Mouse (Mus musculus): ENCODE results near the gene Taf5l.
"Not testable (repeated sequence)": the region's sequence is repeated elsewhere in the genome, so short reads cannot be mapped to it uniquely, and the experiment has no call there.

The Taf5l gene

GRCm38 (mm10) chr8:124011989-124012586 lies 9.1 kb downstream of the Taf5l start:
- DNase-seq, result no peak

GRCm38 (mm10) chr8:124011580-124011979 lies 9.6 kb downstream of the Taf5l start:
- DNase-seq, result no peak

- no peak for DNase-seq
Measured at GRCm38 (mm10) chr8:124007829-124008228, 13.4 kb downstream of the Taf5l start.

GRCm38 (mm10) chr8:124002546-124003108 lies 18.6 kb downstream of the Taf5l start:
- DNase-seq, result no peak

GRCm38 (mm10) chr8:123999568-123999967 lies 21.6 kb downstream of the Taf5l start:
- DNase-seq, result no peak

- no peak for DNase-seq
Measured at GRCm38 (mm10) chr8:123993997-123994396, 27.2 kb downstream of the Taf5l start.

GRCm38 (mm10) chr8:123993597-123993996 lies 27.6 kb downstream of the Taf5l start:
- no peak for DNase-seq

GRCm38 (mm10) chr8:123992587-123992986 lies 28.6 kb downstream of the Taf5l start:
- DNase-seq, result no peak

- no peak for DNase-seq
Measured at GRCm38 (mm10) chr8:123990277-123991049, 30.7 kb downstream of the Taf5l start.

- no peak for DNase-seq
Measured at GRCm38 (mm10) chr8:123989128-123989527, 32.1 kb downstream of the Taf5l start.

GRCm38 (mm10) chr8:123988605-123989038 lies 32.6 kb downstream of the Taf5l start:
- no peak for DNase-seq

GRCm38 (mm10) chr8:123982826-123983400 lies 38.3 kb downstream of the Taf5l start, which contains the start of gene Abcb10:
Gene Abcb10, minus strand, starts transcription at chr8:123983122.
- DNase-seq, result peak; percentile 84 to 89

GRCm38 (mm10) chr8:123982291-123982793 lies 38.9 kb downstream of the Taf5l start:
- no peak for DNase-seq

- DNase-seq, result peak; percentile 35 to 37
Measured at GRCm38 (mm10) chr8:123981674-123982073, 39.5 kb downstream of the Taf5l start.

- DNase-seq, result no peak
Measured at GRCm38 (mm10) chr8:123980239-123980638, 41.0 kb downstream of the Taf5l start.

GRCm38 (mm10) chr8:123978926-123979325 lies 42.3 kb downstream of the Taf5l start:
- DNase-seq, result no peak

- DNase-seq, result peak; percentile 34 to 36
Measured at GRCm38 (mm10) chr8:123978166-123978838, 42.9 kb downstream of the Taf5l start.

- DNase-seq, result peak in 1 of 2 experiments; percentile 23
Measured at GRCm38 (mm10) chr8:123977499-123977898, 43.7 kb downstream of the Taf5l start.

GRCm38 (mm10) chr8:123973495-123973894 lies 47.7 kb downstream of the Taf5l start:
- DNase-seq, result no peak

GRCm38 (mm10) chr8:123966896-123967295 lies 54.3 kb downstream of the Taf5l start:
- no peak for DNase-seq

GRCm38 (mm10) chr8:123961371-123961770 lies 59.8 kb downstream of the Taf5l start:
- no peak for DNase-seq

GRCm38 (mm10) chr8:123960556-123960955 lies 60.6 kb downstream of the Taf5l start:
- not testable (repeated sequence) for DNase-seq

- no peak for DNase-seq
Measured at GRCm38 (mm10) chr8:123960056-123960455, 61.1 kb downstream of the Taf5l start.

Data from cerebellum, adult 18-20 months (tissue).